Mouse (Mus musculus) hindbrain, embryonic 16.5 days (tissue): ENCODE measurements around the gene Gpc4. TPM values are rescaled to one million over a fixed set of nuclear protein-coding genes. Genes with fewer than 3 reads are reported as not detected.

ENCODE experiments used
- ATAC-seq: fragments of 200-750 bp; cut with Nextera tagmentation; 2 replicates; pipeline ENCODE4 v1.8.0; 2017; ENCODE audit warnings: moderate TSS enrichment, moderate library complexity
- H3K27ac ChIP-seq: fragments of 300-500 bp; sonication (generic); 2 replicates; pipeline ENCODE4 v1.5.1; 2014; ENCODE audit warnings: low read depth, mild to moderate bottlenecking, control low read depth, low read length, moderate library complexity
- H3K27me3 ChIP-seq: fragments of 300-500 bp; sonication (generic); replicated peaks from 2 replicates; pipeline ENCODE4 v1.6.1; 2014; ENCODE audit warnings: low read length; ENCODE audit not compliant: control insufficient read depth, insufficient read depth
- H3K36me3 ChIP-seq: fragments of 300-500 bp; sonication (generic); 2 replicates; pipeline ENCODE4 v1.6.1; 2014; ENCODE audit warnings: mild to moderate bottlenecking, low read length, moderate library complexity, mixed read lengths; ENCODE audit not compliant: control insufficient read depth, insufficient read depth
- H3K4me1 ChIP-seq: fragments of 300-500 bp; sonication (generic); 2 replicates; pipeline ENCODE4 v1.6.1; 2014; ENCODE audit warnings: low read depth, low read length; ENCODE audit not compliant: control insufficient read depth, insufficient read depth
- H3K4me2 ChIP-seq: fragments of 300-500 bp; sonication (generic); 2 replicates; pipeline ENCODE4 v1.6.1; 2014; ENCODE audit warnings: mild to moderate bottlenecking, low read length, control low read depth, moderate library complexity
- H3K4me3 ChIP-seq: fragments of 300-500 bp; sonication (generic); 2 replicates; pipeline ENCODE4 v1.5.1; 2014; ENCODE audit warnings: mild to moderate bottlenecking, low read length, control low read depth, moderate library complexity
- H3K9ac ChIP-seq: fragments of 300-500 bp; sonication (generic); 2 replicates; pipeline ENCODE4 v1.6.1; 2014; ENCODE audit warnings: low read depth, mild to moderate bottlenecking, control low read depth, low read length, moderate library complexity
- H3K9me3 ChIP-seq: fragments of 300-500 bp; sonication (generic); 2 replicates; pipeline ENCODE4 v1.6.1; 2014; ENCODE audit warnings: mild to moderate bottlenecking, low read length, moderate library complexity; ENCODE audit not compliant: control insufficient read depth
- WGBS: fragments of 180-500 bp; shearing (Covaris S2); extraction: QIAGEN DNeasy Blood & Tissue Kit; methylation state at CpG from one replicate; pipeline ENCODE4 v1.1.7; 2014; 5-methylcytosine and 5-hydroxymethylcytosine counted together
- polyA plus RNA-seq: library from polyadenylated mRNA; unstranded; fragments of >200 nt; fragmentation: Nextera tagmentation; extraction: Ambion mirVana; gene quantifications from 2 replicates; pipeline ENCODE4 v1.2.1, GENCODE M21; 2015

The Gpc4 gene
- polyA plus RNA-seq, 1 experiment from 2014 or later = 8.2 TPM

- Histone ChIP-seq H3K9ac (no peak overlapping the region), H3K36me3 (no peaks in the 10 kb centered on the region), H3K4me1 (no peaks in the 10 kb centered on the region), H3K4me3 (no peak overlapping the region), H3K4me2 (no peak overlapping the region), H3K27me3 (no peaks in the 10 kb centered on the region), H3K9me3 (no peaks in the 10 kb centered on the region), H3K27ac (no peak overlapping the region)
- no peak for ATAC-seq
- 100% methylated on average over 1 of the region's 1 CpGs for WGBS
Observed at GRCm38 (mm10) chrX:52129604-52130003, 35.4 kb downstream of the Gpc4 start.

- Histone ChIP-seq H3K36me3 (no peaks in the 10 kb centered on the region), H3K4me1 (no peaks in the 10 kb centered on the region), H3K27me3 (no peaks in the 10 kb centered on the region), H3K9ac (no peak overlapping the region), H3K4me3 (no peak overlapping the region), H3K4me2 (no peak overlapping the region), H3K27ac (no peak overlapping the region), H3K9me3 (no peaks in the 10 kb centered on the region)
- no peak for ATAC-seq
- WGBS = 72% methylated on average over 4 of the region's 4 CpGs
Observed at GRCm38 (mm10) chrX:52128794-52129193, 36.3 kb downstream of the Gpc4 start.

GRCm38 (mm10) chrX:52113651-52114050 lies 51.4 kb downstream of the Gpc4 start:
- Histone ChIP-seq H3K4me2 (no peak overlapping the region), H3K9ac (no peak overlapping the region), H3K4me1 (no peaks in the 10 kb centered on the region), H3K27me3 (no peaks in the 10 kb centered on the region), H3K36me3 (no peaks in the 10 kb centered on the region), H3K4me3 (no peak overlapping the region), H3K9me3 (no peaks in the 10 kb centered on the region), H3K27ac (no peak overlapping the region)
- 94% methylated on average over 5 of the region's 5 CpGs for WGBS
- no peak for ATAC-seq

GRCm38 (mm10) chrX:52109663-52110062 lies 55.4 kb downstream of the Gpc4 start:
- Histone ChIP-seq H3K4me1 (no peaks in the 10 kb centered on the region), H3K4me2 (no peak overlapping the region), H3K9me3 (no peaks in the 10 kb centered on the region), H3K9ac (no peak overlapping the region), H3K4me3 (no peak overlapping the region), H3K27me3 (no peaks in the 10 kb centered on the region), H3K36me3 (no peaks in the 10 kb centered on the region), H3K27ac (no peak overlapping the region)
- WGBS = 27% methylated on average over 2 of the region's 2 CpGs
- ATAC-seq = peak; percentile 60; the same call in 1 of the 2 replicates

- Histone ChIP-seq H3K36me3 (no peaks in the 10 kb centered on the region), H3K9me3 (no peaks in the 10 kb centered on the region), H3K9ac (no peak overlapping the region), H3K4me3 (no peak overlapping the region), H3K4me2 (no peak overlapping the region), H3K27me3 (no peaks in the 10 kb centered on the region), H3K27ac (no peak overlapping the region), H3K4me1 (no peaks in the 10 kb centered on the region)
- ATAC-seq = no peak
- WGBS = 72% methylated on average over 1 of the region's 1 CpGs
Observed at GRCm38 (mm10) chrX:52108966-52109365, 56.1 kb downstream of the Gpc4 start.

- no peak for ATAC-seq
- WGBS = 70% methylated on average over 1 of the region's 1 CpGs
- no peaks in the 10 kb centered on the region for H3K36me3 ChIP-seq
- H3K9ac ChIP-seq = no peak overlapping the region
- H3K4me3 ChIP-seq = no peak overlapping the region
- H3K27ac ChIP-seq = no peak overlapping the region
- no peak overlapping the region for H3K4me2 ChIP-seq
- H3K9me3 ChIP-seq = no peaks in the 10 kb centered on the region
- no peaks in the 10 kb centered on the region for H3K27me3 ChIP-seq
- H3K4me1 ChIP-seq = no peaks in the 10 kb centered on the region
Observed at GRCm38 (mm10) chrX:52103771-52104170, 61.3 kb downstream of the Gpc4 start.

GRCm38 (mm10) chrX:52101940-52102339 lies 63.1 kb downstream of the Gpc4 start:
- Histone ChIP-seq H3K4me2 (no peak overlapping the region), H3K9ac (no peak overlapping the region), H3K27ac (no peak overlapping the region), H3K36me3 (no peaks in the 10 kb centered on the region), H3K4me1 (no peaks in the 10 kb centered on the region), H3K27me3 (no peaks in the 10 kb centered on the region), H3K4me3 (no peak overlapping the region), H3K9me3 (no peaks in the 10 kb centered on the region)
- no peak for ATAC-seq
- WGBS = 76% methylated on average over 1 of the region's 1 CpGs

GRCm38 (mm10) chrX:52101445-52101844 lies 63.6 kb downstream of the Gpc4 start:
- H3K36me3 ChIP-seq = no peaks in the 10 kb centered on the region
- WGBS = 83% methylated on average over 6 of the region's 6 CpGs
- no peak overlapping the region for H3K27ac ChIP-seq

GRCm38 (mm10) chrX:52087726-52088348 lies 77.2 kb downstream of the Gpc4 start:
- no peak overlapping the region for H3K9ac ChIP-seq
- H3K36me3 ChIP-seq = no peaks in the 10 kb centered on the region
- no peak overlapping the region for H3K4me2 ChIP-seq
- no peak overlapping the region for H3K27ac ChIP-seq
- no peaks in the 10 kb centered on the region for H3K4me1 ChIP-seq
- WGBS = 36% methylated on average over 7 of the region's 7 CpGs
- ATAC-seq = no peak
- H3K9me3 ChIP-seq = no peaks in the 10 kb centered on the region
- no peaks in the 10 kb centered on the region for H3K27me3 ChIP-seq
- H3K4me3 ChIP-seq = no peak overlapping the region

More at GRCm38 (mm10) chrX:52101445-52101844, 63.6 kb downstream of the Gpc4 start:
- ATAC-seq = no peak
- no peak overlapping the region for H3K4me3 ChIP-seq
- H3K9ac ChIP-seq = no peak overlapping the region
- H3K4me1 ChIP-seq = no peaks in the 10 kb centered on the region
- H3K27me3 ChIP-seq = no peaks in the 10 kb centered on the region
- H3K4me2 ChIP-seq = no peak overlapping the region
- H3K9me3 ChIP-seq = no peaks in the 10 kb centered on the region
